Mouse (Mus musculus) kidney, adult 11 months (tissue): ENCODE measurements around the gene Scarb1.
A peak's percentile ranks its signal among the peaks of the same experiment; 100 is the strongest.

ENCODE experiments used
- DNase-seq: peaks from one replicate; pipeline ENCODE4 v3.0.0; 2022

Scarb1 gene

GRCm38 (mm10) chr5:125340547-125341262 is at the start of gene Scarb1:
Gene Scarb1, minus strand, starts transcription at chr5:125341094.
- DNase-seq: peak; percentile 83

GRCm38 (mm10) chr5:125389579-125390441 is 48.9 kb upstream of the Scarb1 start, which contains the start of gene Ubc:
Gene Ubc, minus strand, starts transcription at chr5:125390202.
- DNase-seq: peak; percentile 90

DNA sequence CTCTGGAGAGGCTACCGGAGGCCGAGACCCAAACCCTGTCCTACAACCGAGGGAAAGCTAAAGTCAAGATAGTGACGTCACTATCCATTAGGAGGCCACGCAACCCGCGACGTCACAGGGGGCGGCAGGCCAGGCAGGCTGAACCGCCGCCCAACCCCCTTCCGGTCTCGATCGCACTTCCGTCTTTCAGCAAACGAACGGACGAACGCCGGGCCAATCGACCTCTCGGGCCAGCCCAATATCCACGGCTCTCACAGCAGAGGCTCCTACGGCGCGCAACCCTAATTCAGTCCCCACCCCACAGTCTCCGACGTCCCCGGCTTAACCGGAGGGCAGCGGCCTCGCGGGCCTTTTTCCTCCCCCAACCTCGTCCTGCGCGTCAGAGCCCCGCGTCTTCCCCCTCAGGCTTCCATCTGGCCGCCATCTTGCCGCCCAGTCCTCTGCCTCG is 48.3 kb upstream of the Scarb1 start, which contains the start of gene Gm10382:
Gene Gm10382, plus strand, starts transcription at position 192 of the 448 bp plus-strand sequence.
- DNase-seq: peak; percentile 85

DNA sequence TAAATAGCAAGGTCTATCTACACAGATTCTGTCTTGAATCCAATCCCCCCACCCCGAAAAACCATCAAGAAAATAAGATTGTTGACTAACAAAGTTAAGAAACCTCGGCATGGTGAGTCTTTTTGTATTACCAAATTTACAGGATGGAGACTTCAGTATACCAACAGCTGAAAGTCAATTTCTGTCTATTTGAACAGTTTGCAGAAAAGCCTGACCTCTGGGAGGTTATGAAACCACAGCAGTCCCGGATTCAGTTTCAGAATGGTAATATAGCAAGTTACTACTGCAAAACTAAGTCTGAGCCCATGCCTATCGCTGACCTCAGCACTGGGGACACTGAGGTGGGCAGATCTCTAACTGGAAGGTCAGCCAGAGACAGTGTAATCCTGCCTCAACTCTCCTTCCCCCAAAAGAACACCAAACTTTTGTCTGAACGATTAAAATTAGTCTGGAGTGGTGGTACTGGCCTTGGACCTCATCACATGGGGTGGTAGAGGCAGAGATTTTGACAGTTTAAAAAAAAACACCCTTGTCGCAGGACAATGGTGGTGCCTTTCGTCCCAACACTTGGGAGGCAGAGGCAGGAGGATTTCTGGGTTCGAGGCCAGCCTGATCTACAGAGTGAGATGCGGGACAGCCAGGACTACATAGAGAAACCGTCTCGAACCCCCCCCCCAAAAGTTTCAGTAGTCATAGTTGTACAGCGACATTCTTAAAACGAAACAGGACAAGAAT is 47.6 kb upstream of the Scarb1 start:
- peak; percentile 9 for DNase-seq

DNA sequence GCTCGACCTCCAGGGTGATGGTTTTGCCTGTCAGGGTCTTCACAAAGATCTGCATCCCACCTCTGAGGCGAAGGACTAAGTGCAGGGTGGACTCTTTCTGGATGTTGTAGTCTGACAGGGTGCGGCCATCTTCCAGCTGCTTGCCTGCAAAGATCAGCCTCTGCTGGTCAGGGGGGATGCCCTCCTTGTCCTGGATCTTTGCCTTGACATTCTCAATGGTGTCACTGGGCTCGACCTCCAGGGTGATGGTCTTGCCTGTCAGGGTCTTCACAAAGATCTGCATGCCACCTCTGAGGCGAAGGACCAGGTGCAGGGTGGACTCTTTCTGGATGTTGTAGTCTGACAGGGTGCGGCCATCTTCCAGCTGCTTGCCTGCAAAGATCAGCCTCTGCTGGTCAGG is 46.4 kb upstream of the Scarb1 start:
- DNase-seq: peak; percentile 5

DNA sequence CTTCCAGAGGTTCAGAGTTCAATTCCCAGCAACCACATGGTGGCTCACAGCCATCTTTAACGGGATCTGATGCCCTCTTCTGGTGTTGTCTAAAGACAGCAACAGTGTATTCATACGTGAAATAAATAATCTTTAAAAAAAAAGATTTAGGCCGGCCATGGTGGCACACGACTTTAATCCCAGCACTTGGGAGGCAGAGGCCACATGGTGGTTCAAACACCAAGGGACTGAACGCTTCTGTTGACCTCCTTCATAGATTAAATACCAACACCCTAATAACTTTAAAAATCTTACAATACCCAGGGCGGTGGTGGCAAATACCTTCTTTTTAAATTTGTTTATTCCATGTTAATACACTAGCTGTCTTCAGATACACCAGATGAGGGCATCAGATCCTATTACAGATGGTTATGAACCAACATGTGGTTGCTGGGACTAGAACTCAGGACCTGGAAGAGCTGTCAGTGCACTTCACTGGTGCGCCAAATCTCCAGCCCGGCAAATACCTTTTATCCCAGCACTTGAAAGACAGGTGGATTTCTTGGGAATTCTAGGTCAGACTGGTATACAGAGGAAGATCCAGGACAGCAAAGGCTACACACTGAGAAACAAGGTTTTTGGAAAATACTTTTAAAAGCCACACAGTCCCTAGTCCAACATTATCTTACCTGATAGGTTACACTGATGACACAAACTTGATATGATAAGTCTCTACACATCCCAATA is 44.5 kb upstream of the Scarb1 start:
- no peak for DNase-seq

- no peak for DNase-seq
These were observed 43.8 kb upstream of the Scarb1 start for GRCm38 (mm10) chr5:125384512-125385214.

- DNase-seq: no peak
These were observed 42.9 kb upstream of the Scarb1 start for GRCm38 (mm10) chr5:125383637-125384420.

GRCm38 (mm10) chr5:125382673-125383558 is 42.0 kb upstream of the Scarb1 start:
- peak; percentile 66 for DNase-seq

DNA sequence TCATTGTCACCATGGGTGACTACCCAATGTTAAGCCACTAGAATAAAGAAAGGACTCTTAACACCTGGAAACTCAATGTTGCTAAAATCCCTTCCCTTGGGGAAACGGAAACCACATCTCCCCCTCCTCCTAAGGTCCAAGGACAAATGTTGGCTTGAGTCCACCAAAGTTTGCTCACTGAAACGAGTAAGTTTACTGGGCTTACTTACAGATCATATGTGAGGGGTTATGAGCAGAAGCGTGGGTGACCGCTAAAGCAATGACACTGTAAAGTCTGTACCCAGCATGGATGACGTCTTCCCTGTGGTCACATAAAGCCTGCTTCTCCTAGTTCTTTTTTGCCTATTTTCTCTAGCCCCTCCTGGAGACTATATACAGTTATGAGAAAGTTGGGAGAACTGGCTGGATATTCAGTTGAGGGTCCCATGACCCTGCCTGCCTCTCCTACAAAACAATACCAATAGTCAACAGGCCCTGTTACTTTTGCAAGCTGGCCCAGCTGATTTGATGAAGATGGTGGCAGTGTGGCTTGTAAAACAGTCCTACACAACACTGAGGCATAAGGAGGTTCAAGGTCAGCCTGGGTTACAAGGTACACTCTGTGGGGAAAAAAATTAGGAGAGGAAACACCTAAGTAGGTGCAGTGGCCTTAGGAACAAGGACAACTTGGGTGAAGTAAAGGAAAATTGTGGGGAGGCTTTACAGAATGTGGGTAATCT is 41.2 kb upstream of the Scarb1 start:
- DNase-seq: no peak

DNA sequence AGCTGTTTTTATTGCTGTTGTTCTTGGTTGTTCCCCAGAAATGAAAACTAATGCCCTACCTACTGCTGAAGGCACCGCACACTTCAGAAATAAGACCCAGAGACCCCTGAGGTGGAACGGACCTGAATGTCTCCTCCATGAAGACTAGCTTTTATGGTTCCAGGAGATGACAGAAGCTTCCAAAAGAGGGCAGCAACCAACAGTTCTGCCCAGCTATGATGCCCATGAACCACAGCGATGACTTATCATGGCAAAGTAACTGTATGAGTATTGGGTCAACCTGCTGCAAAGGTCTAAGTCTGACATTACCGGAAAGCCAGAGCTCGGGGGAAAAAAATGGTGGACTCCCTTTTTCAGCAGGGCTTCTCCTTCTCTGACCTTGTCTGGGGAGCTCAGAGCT is 38.0 kb upstream of the Scarb1 start:
- DNase-seq: no peak

DNA sequence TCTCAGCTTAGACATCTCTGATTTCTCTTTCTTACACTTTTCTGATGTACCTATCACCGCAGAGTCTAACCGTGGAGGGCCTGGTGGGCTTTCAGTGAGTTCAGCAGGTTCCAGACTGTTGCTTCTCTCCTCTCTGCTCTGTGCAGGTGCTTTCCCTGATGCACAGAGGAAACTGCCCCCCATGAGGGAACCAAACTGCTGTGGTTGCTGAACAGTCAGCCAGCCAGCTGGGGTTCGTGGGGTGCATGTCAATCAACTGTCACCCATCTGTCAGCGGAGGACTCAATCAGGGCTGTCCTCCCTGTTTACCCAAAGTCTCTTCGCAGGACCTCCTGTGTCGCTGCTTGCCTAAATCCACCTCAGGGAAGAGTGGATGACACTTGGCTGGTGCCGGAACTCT is 36.3 kb upstream of the Scarb1 start:
- no peak for DNase-seq

DNA sequence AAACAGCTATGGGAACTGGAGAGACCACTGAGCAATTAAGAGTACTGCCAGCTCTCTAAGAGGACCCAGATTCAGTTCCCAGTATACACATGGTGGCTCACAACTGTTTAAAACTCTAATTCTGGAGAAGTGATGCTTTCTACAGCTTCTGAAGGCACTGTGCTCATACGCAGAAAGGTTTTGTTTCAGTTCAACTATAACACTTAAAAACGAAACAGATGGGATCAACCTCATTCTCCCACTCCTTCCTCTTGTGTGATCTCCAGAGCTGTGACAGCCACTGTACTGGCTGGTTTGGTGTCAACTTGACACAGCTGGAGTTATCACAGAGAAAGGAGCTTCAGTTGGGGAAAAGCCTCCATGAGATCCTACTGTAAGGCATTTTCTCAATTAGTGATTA is 35.0 kb upstream of the Scarb1 start:
- no peak for DNase-seq

GRCm38 (mm10) chr5:125372027-125372426 is 31.1 kb upstream of the Scarb1 start:
- DNase-seq: no peak

DNA sequence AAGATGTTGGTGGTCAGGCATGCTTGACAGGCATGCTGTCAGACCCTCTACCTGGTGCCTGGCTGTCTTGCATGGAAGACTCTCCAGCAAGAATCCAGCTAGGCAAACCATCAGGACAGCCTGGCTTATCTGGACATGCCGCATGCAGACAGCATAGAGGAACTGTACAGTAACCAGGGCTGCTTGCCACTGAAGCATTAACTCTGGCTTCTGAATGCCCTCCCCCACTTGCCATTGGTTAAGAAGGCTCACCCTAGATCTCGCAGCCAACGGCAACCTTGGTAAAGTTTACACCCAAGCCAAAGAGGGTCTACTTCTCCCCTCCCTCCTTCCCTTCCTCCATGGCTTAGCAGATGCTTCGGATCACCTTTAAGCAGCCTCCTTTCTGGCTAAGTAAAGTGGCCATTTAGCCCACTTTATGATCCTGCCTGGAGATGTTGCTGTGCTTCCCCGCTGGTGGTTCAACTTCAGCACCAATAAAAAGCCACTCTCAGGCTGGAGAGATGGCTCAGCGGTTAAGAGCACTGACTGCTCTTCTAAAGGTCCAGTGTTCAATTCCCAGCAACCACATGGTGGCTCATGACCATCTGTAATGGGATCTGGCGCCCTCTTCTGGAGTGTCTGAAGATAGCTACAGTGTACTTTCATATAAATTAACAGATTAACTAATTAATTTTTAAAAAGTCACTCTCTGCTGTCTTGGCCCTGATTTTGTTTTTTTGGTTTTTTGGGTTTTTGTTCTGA is 30.2 kb upstream of the Scarb1 start:
- no peak for DNase-seq

DNA sequence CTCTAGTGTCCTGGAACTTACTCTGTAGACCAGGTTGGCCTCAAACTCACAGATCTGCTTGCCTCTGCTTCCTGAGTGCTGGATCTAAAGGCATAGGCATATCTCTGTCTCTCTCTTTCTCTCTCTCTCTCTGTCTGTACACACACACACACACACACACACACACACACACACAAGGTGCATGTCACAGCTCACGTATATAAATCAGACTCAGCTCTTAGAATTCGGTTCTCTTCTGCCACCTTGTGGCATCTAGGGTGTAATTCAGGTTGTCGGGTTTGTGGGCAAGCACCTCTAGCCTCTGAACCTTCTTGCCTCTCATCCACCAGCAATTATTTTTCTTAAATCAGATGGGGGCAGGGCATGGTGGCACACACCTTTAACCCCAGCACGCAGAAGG is 27.7 kb upstream of the Scarb1 start:
- DNase-seq: peak; percentile 43

GRCm38 (mm10) chr5:125368156-125368555 is 27.3 kb upstream of the Scarb1 start:
- DNase-seq: no peak

DNA sequence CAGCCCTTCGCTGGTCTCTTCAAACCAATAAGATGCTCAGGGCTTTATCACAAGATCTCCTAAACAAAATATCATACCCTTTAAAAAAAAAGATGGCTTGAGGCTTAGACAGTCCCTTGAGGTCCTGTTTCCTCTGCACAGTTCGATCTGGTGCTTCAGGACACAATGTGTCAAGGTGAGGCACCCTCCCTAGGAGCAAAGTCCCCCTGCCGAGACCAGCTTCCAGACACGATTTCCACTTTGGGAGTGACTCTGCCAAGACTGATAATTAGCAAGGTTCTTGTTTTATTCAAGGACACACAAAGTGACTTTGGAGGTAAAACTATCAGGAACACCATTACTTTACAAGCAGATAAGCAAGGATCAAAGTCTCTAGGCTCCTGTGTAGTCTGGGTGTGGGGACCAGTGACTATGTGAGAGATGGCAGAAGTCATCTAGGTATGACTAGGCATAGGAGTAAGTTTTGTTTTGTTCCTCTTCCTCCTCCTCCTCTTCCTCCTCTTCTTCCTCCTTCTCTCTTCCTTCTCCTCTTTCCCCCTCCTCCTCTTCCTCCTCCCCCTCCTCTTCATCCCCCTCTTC is 24.0 kb upstream of the Scarb1 start:
- no peak for DNase-seq
